Mouse (Mus musculus) embryo, embryonic 10 days (tissue): ENCODE data around the gene Gm11116.
"Not testable (repeated sequence)": the region's sequence is repeated elsewhere in the genome, so short reads cannot be mapped to it uniquely, and the experiment has no call there.

Source experiments
- DNase-seq: peaks from one replicate; pipeline ENCODE4 v3.0.0-alpha.2; 2015; ENCODE audit warnings: low spot score

Gm11116 gene

GRCm38 (mm10) chr5:88111430-88111829, at the start of gene Gm11116:
Gm11116 (minus strand) TSS chr5:88111530.
- no peak for DNase-seq

- DNase-seq: no peak
These were observed 42.7 kb upstream of the Gm11116 start, which contains the start of gene Gm11115 for GRCm38 (mm10) chr5:88153999-88154398. Gm11115 (minus strand) TSS chr5:88154099.

DNA sequence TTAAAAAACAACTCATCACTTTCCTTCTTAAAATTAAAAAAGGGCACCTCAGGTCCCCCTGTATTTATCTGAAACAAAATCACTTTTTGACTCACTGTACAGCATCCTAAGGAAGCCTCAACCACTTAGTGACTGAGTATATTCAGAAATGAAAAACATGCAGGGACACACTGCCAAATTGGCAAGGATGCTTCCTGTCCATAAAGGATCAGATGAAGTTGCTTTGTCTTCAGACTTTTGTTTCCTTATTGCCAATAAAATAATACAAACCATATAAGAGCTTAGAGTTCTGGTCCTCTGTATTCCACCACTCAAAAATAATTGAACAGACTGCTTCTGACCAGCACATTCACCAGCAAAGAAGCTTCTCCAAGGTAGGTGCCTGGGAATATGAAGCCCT, 25.1 kb downstream of the Gm11116 start, which contains the start of gene Smr2:
Gene Smr2, plus strand, starts transcription at position 301 of the 400 bp plus-strand sequence.
- DNase-seq: not testable (repeated sequence)
